Mouse (Mus musculus) heart, adult 11 months (tissue): ENCODE results near the gene Nudt3.

Experiments
- DNase-seq: peaks from one replicate; pipeline ENCODE4 v3.0.0; 2022

The Nudt3 gene

GRCm38 (mm10) chr17:27564391-27565162, 58.7 kb downstream of the Nudt3 start:
- peak; percentile 95 for DNase-seq

GRCm38 (mm10) chr17:27563771-27564244, 59.5 kb downstream of the Nudt3 start:
- peak; percentile 94 for DNase-seq

- peak; percentile 95 for DNase-seq
Observed at GRCm38 (mm10) chr17:27561809-27562526, 61.3 kb downstream of the Nudt3 start.

GRCm38 (mm10) chr17:27560926-27561480, 62.3 kb downstream of the Nudt3 start:
- DNase-seq, result no peak

GRCm38 (mm10) chr17:27559596-27559995, 63.7 kb downstream of the Nudt3 start:
- no peak for DNase-seq

GRCm38 (mm10) chr17:27558845-27559244, 64.5 kb downstream of the Nudt3 start:
- peak; percentile 93 for DNase-seq

- DNase-seq, result peak; percentile 85
Observed at GRCm38 (mm10) chr17:27557927-27558661, 65.2 kb downstream of the Nudt3 start.

GRCm38 (mm10) chr17:27557181-27557926, 65.9 kb downstream of the Nudt3 start:
- peak; percentile 95 for DNase-seq

GRCm38 (mm10) chr17:27556315-27557011, 66.8 kb downstream of the Nudt3 start, which contains the start of gene Hmga1:
Gene Hmga1, plus strand, starts transcription at chr17:27556497.
- peak; percentile 99 for DNase-seq

- peak; percentile 98 for DNase-seq
Observed at GRCm38 (mm10) chr17:27555512-27556172, 67.7 kb downstream of the Nudt3 start.

GRCm38 (mm10) chr17:27555075-27555511, 68.2 kb downstream of the Nudt3 start:
- DNase-seq, result peak; percentile 95

GRCm38 (mm10) chr17:27554062-27554960, 69.0 kb downstream of the Nudt3 start:
- peak; percentile 85 for DNase-seq

- peak; percentile 96 for DNase-seq
Observed at GRCm38 (mm10) chr17:27552215-27553201, 70.8 kb downstream of the Nudt3 start.

GRCm38 (mm10) chr17:27551393-27551940, 71.8 kb downstream of the Nudt3 start:
- DNase-seq, result peak; percentile 81

GRCm38 (mm10) chr17:27549234-27549633, 74.1 kb downstream of the Nudt3 start:
- peak; percentile 95 for DNase-seq

GRCm38 (mm10) chr17:27547253-27547868, 75.9 kb downstream of the Nudt3 start:
- DNase-seq, result peak; percentile 97

GRCm38 (mm10) chr17:27546574-27547085, 76.7 kb downstream of the Nudt3 start:
- peak; percentile 91 for DNase-seq
